Mouse (Mus musculus) CH12.LX (cell line): ENCODE results near the gene Cfap97d1.

ENCODE experiments used
- CHD2 ChIP-seq: IDR thresholded peaks from 2 replicates; pipeline ENCODE4 v1.6.1; 2011; ENCODE audit warnings: low read length, improper control_type of control experiment
- CTCF ChIP-seq, 2 experiments: IDR thresholded peaks in 1 of 2; conservative IDR thresholded peaks in 1 of 2; 2 replicates each; pipeline ENCODE4 v1.5.1; 2011 to 2012; ENCODE audit warnings: low read depth in 2 of 2, low read length in 2 of 2, improper control_type of control experiment in 1 of 2, inconsistent platforms in 1 of 2, mild to moderate bottlenecking in 1 of 2, moderate library complexity in 1 of 2
- EP300 ChIP-seq: IDR thresholded peaks from 2 replicates; pipeline ENCODE4 v1.6.1; 2011; ENCODE audit warnings: low read length, improper control_type of control experiment
- JUND ChIP-seq: conservative IDR thresholded peaks from 2 replicates; pipeline ENCODE4 v1.6.1; 2011; ENCODE audit warnings: low read depth, low read length, improper control_type of control experiment
- KAT2A ChIP-seq: IDR thresholded peaks from 2 replicates; pipeline ENCODE4 v1.6.1; 2012; ENCODE audit warnings: low read length, improper control_type of control experiment, inconsistent platforms; ENCODE audit not compliant: insufficient replicate concordance
- POLR2A ChIP-seq: IDR thresholded peaks from 2 replicates; pipeline ENCODE4 v1.6.1; 2011; ENCODE audit warnings: low read depth, mild to moderate bottlenecking, improper control_type of control experiment, low read length
- TCF12 ChIP-seq: IDR thresholded peaks from 2 replicates; pipeline ENCODE4 v1.6.1; 2014; ENCODE audit warnings: low read depth, mild to moderate bottlenecking, inconsistent platforms, low read length, improper control_type of control experiment
- UBTF ChIP-seq: IDR thresholded peaks from 2 replicates; pipeline ENCODE4 v1.6.1; 2012; ENCODE audit warnings: low read depth, mild to moderate bottlenecking, inconsistent platforms, low read length, improper control_type of control experiment, moderate library complexity
- USF1 ChIP-seq: IDR thresholded peaks from 2 replicates; pipeline ENCODE4 v1.6.1; 2014; ENCODE audit warnings: low read depth, mild to moderate bottlenecking, inconsistent platforms, low read length, improper control_type of control experiment

GRCm38 (mm10) chr11:102039487-102040137, 55.5 kb downstream of the Cfap97d1 start:
- TF ChIP-seq CTCF (conservative IDR thresholded peaks at IDR 0.05 in 1 of 2, IDR thresholded peaks at IDR 0.05 in 1 of 2; ENCODE audit: low read depth in 2 of 2, low read length in 2 of 2), result no peak
- TF ChIP-seq TCF12, result no peak
- TF ChIP-seq POLR2A, result no peak
- no peak for TF ChIP-seq EP300
- no peak for TF ChIP-seq KAT2A
- TF ChIP-seq USF1, result no peak
- TF ChIP-seq CHD2, result no peak
- TF ChIP-seq UBTF, result no peak
- TF ChIP-seq JUND, result no peak
